Mouse (Mus musculus) cerebral cortex, adult 2 months (tissue): ENCODE measurements around the gene Ms4a15.

ENCODE experiments used
- WGBS: fragments of 180-500 bp; shearing (Covaris S2); methylation state at CpG from one replicate; pipeline ENCODE4 v1.1.7; 2018; 5-methylcytosine and 5-hydroxymethylcytosine counted together

The Ms4a15 gene

GRCm38 (mm10) chr19:10993150-10993549, at the start of gene Ms4a15:
Gene Ms4a15 (minus strand): TSS chr19:10993250.
- 84% methylated on average over 7 of the region's 7 CpGs for WGBS

DNA sequence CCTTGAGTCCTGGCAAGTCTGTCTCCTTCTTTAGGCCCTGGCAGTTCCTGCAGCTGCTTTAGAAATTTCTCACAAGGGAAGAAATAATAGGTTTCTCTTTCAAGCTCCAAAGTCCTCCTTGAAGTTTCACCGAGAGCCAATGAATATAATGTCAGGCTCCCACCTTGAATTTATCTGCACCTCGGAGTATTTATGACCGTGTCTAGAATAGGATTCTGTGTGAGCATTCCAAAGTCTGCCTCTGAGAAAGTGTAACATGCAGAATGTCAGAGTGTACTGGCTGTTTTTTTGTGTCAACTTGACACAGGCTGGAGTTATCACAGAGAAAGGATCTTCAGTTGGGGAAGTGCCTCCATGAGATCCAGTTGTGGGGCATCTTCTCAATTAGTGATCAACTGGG, 24.8 kb upstream of the Ms4a15 start, which contains the start of gene Ms4a18:
Ms4a18 (minus strand) TSS at position 141 of the 400 bp plus-strand sequence.
- 88% methylated on average over 3 of the region's 3 CpGs for WGBS

DNA sequence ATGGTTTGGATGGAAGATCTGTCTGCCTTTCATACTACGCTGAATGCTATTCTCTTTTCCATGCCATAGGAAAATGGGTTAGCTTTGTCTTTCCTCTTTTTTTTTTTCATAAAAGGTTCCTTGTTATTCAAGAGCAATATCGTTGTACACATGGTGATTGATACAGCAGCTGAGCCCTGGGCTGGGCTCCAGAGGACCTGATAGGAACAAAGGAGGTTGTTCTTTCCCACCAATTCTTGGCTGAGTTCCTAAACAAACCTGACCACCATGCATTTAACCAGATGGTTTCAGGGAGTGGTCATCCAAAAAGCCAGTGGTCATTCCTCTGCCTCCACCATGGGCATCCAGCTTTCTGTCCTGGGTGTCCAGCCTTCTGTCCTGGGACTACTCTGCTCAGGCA, 24.2 kb upstream of the Ms4a15 start:
- WGBS: 67% methylated on average over 2 of the region's 2 CpGs

DNA sequence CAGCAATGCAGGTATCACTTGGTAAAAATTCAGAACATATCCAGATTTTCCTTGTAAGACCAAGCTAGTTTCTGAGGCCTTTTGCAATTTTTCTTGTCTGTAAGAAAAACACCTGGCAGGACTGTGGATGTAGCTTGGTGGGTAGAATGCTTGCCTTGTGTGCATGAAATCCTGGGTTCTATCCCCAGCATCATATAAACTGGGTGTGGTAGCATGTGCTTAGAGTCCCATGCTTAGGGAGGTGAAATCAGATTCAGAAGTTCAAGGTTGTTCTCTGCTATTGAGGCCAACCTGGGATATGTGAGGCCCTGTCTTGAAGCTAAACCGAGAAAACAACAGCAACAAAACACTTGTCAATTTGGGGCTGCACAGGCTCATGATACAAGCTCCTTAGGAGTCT, 22.9 kb upstream of the Ms4a15 start:
- WGBS: 91% methylated on average over 1 of the region's 1 CpGs

DNA sequence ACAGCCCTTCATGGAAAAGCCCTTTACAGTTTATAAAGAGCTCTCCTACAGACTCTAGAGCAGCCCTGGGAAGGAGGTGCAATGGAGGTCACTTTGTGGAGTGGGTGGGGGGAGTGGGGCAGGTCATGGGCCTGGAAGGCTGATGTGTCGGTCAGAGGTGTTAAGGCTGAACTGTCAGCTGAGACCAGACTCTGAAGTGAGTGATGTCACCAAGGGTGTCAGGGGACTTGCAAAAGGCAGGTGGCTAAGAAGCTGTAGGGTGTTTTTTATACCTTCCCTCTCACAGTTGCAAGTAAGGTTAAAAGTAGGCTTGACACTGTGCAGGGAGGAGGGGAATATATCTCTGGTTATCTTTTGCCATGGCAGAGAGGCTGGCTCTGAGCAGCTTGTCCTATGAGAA, 2.3 kb downstream of the Ms4a15 start:
- WGBS: 78% methylated on average over 1 of the region's 1 CpGs

GRCm38 (mm10) chr19:10988563-10988962, 4.5 kb downstream of the Ms4a15 start:
- WGBS: 95% methylated on average over 1 of the region's 1 CpGs

DNA sequence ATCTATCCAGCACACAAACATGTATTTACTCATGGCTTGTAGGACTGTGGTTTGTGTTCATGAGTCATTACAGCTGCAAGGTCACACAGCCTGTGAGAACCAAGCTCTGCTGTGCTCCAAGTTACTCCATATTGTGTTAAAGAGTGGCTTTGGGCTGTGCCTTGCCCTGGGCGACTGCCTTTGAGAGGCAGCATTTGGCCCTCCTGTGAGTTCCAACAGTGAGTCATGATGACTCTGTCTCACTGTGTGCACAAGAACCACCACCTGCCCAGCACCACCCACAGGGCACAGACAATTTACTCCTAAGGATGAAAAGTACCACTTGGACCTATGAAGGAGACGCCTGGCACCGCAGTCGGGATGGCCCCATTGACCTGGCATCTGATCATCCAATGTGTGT, 7.2 kb downstream of the Ms4a15 start:
- 81% methylated on average over 4 of the region's 4 CpGs for WGBS

DNA sequence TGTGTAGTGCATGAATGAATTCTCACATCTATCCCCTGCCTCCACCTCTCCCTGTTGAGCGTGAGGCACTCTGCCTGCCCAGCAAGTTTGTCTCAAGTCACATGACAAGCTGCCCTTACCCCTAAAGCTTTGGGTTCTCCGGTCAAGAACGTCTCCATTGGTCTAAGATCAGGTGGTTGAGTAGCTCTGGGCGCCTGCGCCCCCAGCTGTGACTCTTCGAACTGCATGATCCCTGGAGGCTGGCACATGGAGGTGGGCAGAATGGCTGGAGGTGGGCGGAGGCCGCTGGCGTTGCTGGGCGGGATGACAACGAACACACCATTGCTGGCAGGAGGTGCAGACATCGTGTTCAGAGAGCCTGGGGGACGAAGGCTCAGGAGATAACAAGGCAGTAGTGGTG, 8.5 kb downstream of the Ms4a15 start:
- WGBS: 81% methylated on average over 13 of the region's 13 CpGs

DNA sequence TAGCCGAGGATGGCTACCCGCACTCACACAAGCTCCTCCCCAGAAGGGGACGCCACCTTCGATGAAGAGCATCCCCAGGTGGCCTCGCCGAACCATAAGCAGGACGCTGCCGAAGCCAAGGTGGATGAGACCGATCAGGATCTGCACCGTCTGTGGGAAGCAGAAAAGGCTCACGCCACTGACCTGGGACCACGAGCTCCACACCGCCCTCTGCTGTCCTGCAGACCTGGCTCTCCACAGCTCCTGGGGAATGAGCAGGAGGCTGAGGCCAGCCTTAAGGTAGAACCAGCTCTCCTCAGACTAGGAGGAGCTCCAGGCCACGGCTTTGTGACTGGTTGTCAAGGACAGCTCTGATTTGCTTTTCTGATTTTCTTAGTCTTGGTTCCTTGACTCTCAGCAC, 9.9 kb downstream of the Ms4a15 start:
- 31% methylated on average over 14 of the region's 14 CpGs for WGBS

GRCm38 (mm10) chr19:10980210-10980609, 12.8 kb downstream of the Ms4a15 start:
- 85% methylated on average over 5 of the region's 5 CpGs for WGBS

GRCm38 (mm10) chr19:10979184-10980168, 13.6 kb downstream of the Ms4a15 start:
- 9% methylated on average over 18 of the region's 18 CpGs for WGBS

DNA sequence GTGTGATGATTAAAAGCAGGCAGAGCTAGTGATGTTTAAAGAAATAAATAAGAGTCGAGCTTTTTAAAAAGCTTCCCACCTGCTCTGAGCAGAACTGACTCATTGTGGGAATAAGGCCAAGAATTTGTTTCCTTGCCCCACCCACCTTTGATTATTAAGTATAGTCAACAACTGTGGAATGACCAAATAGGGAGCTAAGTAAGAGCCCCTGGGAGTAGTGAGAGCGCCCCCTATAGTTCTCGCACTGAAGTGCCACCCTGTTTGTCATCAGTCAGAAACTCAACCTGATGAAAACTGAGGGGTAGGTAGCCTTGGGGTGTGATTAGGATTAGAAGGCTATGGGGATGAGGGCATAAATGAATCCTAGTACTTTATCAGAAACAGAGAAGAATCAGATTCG, 16.7 kb downstream of the Ms4a15 start:
- 39% methylated on average over 4 of the region's 4 CpGs for WGBS

DNA sequence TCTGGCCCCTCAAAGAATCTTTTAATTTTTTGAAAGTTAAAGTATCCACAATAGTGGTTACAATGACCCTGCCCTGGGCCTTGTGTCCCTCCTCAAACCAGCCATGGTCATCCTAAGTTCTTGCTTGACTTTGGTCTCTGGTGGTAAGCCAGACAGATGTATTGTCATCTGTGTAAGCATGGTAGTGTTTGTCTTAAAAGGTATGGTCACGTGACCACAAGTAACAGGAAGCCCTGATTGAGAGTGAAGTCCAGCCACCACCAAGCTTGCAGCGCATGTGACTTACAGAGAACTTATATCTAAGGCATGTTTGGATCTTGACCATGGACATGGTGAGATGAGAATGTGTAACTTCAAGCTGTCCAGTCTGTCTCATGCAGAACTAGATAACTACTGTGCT, 17.9 kb downstream of the Ms4a15 start:
- WGBS: 88% methylated on average over 2 of the region's 2 CpGs

- 81% methylated on average over 4 of the region's 4 CpGs for WGBS
Observed at GRCm38 (mm10) chr19:10974238-10974865, 18.7 kb downstream of the Ms4a15 start, which contains the start of gene Ms4a10. Gene Ms4a10 (minus strand): TSS chr19:10974670.

- 67% methylated on average over 2 of the region's 2 CpGs for whole genome bisulfite sequencing
Observed at GRCm38 (mm10) chr19:10973187-10973586, 19.9 kb downstream of the Ms4a15 start.

DNA sequence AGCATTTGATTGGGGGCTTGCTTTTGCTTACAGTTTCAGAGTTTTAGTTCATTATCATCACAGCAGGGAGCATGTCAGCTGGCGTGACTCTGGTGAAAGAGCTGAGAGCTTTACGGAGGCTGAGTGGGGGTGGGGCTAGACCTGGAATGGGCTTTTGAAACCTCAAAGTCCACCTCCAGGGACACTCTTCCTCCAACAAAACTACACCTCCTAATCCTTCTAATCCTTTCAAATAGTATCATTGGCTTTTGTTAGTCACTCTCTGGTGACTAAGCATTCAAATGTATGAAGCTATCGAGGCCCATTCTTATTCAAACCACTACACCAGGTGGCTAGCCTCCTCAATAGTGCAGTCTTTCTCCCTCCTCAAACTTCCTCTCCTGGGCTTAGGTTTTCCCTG, 20.4 kb downstream of the Ms4a15 start:
- 36% methylated on average over 3 of the region's 3 CpGs for WGBS

DNA sequence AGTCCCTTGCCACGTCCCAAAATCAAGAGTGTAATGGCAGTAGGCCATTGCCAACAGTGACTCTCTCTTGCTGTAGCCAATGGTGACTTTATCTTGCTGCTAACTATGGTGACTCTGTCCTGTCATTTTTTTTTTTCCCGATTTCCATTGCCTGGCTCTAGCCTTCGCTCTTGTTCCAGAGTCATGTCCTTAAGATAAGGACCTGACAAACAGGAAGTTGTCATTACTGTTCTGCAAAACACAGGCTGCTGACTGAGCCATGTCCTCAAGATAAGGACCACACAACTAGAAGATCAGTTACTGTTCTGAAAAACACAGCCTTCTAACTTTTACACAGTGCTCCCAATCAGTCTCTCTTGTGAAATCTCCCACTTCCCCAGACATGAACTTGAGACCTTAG, 22.6 kb downstream of the Ms4a15 start:
- 76% methylated on average over 3 of the region's 3 CpGs for WGBS

DNA sequence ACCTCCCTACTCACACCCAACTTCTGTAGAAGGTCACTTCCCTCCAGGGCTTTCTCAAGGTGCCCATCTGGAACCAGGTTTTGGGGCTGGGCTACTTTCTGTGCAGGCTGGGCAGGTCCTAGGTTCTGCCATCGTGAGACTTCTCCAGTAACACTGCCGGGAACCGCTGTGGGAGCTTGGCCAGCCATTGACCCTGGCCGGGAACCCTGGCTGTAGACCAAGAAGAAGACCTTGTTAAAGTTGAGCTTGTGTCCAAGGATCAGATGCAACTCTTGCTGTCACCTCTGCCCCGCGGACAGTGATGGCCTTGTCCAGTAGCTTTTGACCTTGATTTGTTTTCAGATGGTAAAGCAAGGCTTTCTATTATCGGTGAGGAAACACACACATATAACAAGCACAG, 24.5 kb downstream of the Ms4a15 start:
- 89% methylated on average over 7 of the region's 7 CpGs for WGBS

- WGBS: 94% methylated on average over 7 of the region's 7 CpGs
Observed at GRCm38 (mm10) chr19:10965721-10966120, 27.3 kb downstream of the Ms4a15 start.

- WGBS: 49% methylated on average over 12 of the region's 12 CpGs
Observed at GRCm38 (mm10) chr19:10959978-10960346, 33.1 kb downstream of the Ms4a15 start.

DNA sequence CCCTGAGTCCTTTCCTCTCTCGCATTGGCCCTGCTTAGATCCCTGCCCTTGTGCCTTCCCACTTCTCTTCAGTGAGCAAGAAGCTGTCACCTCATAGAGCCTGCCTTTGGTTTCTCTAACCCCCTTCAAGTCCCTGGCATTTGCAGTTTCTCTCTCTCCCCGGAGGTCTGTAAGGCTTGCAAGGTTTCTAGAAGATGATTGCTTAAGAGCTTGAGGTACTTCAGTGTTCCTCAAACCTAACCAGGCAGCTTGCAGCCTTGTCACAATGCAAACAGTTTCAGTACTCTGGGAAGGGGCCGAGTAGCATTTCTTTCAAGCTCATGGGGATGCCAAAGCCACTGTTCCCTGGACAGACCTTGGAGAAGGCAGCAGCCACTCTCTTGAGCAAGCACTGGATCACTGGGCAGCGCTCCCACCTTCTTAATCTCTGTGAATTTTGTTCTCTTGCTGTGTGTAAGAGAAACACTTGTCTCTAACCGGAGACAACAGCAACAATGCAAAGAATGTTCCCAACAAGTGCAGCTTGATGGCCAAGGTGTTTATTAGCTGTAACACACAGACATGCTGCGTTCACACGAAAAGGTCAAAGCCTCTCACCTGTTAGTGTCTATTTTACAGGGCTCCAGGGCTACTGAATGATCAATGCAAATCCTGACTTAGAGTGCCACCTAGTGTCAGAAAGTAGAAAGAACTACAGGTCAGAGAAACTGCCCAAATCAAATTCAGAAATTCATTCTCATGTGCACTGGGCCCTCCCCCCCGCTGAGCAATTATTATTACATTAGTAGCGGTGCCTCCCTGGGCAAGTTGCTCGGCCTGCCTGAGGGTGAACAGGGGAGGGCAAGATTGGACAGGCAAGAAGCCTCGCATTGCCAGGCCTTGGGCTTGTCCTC, 33.7 kb downstream of the Ms4a15 start:
- WGBS: 30% methylated on average over 11 of the region's 11 CpGs
